Mouse (Mus musculus): ENCODE measurements around the gene Edrf1.
A peak's percentile ranks its signal among the peaks of the same experiment; 100 is the strongest.
"Not testable (repeated sequence)": the region's sequence is repeated elsewhere in the genome, so short reads cannot be mapped to it uniquely, and the experiment has no call there.

Gene Edrf1

DNA sequence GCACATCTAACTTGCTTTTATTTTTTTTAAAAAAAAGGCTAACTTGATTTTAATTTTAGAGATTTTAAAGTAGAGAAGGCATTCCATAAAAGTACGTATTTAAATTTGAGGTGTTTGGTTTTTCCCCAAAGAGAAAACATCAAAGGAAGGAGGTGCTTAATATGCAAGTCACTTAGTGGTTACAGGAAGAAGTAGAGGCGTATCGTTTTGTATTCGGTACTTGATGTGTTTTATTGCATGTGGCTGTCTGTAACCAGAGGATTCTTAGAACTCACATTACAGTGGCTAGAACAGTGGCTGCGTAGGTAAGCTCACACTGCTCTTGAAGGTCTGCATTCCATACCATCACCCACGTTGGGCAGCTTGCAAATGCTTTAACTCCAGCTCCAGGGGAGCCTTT is 8.4 kb downstream of the Edrf1 start:
- DNase-seq (ENCODE audit: low read depth): no peak

DNA sequence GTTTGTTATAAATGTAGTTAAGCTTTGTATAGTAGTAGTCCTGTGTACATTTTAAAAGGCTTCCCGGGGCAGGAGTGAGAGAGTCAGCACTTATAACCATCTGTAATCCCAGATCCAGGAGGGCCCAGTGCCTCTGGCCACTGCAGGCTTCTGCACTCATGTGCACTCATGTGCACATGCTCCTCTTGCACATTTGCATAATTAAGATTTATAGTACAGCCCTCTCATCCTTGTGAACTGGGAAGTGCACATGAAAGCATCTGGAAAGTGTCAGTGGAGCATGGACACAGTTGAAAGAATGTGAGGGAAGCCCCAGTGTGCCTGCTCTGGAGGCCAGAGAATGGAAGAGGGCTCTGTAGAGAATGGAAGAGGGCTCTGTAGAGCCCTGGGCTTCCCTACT is 25.1 kb downstream of the Edrf1 start:
- no peak for DNase-seq (ENCODE audit: low read depth)

DNA sequence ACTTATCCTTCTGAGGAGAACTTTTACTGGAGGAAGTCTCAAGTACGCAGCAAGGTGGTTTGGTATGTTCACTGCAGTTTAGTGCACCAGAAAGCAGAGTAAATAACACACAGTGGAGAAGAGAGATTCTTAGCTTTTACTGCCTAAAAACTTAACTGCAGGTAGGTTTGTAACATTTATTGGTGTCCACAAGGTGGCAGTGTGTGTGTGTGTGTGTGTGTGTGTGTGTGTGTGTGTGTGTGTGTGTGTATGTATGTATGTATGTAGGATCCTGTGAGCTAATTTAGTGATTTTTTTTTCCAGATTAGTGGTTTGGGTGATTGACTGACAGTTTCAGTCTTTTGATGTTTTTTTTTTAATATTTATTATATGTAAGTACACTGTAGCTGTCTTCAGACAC is 31.7 kb downstream of the Edrf1 start:
- DNase-seq (ENCODE audit: low read depth): no peak

DNA sequence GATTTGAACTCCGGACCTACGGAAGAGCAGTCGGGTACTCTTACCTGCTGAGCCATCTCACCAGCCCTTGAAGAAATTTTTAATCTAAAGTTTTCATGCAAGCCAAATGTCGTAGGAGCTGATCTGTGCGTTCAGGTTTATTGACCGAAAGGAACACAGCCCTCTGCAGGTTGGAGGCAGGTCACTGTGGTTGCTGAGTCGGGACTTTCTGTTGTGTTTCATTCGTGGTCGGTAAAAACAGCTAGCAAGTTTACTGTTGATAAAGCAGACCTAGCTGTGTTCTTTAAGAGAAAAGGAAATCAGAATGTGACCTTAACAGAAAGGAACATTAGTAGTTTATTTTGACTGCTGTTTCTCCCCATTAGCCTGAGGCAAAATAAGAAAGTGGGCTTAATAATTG is 32.6 kb downstream of the Edrf1 start:
- no peak for DNase-seq (ENCODE audit: low read depth)

DNA sequence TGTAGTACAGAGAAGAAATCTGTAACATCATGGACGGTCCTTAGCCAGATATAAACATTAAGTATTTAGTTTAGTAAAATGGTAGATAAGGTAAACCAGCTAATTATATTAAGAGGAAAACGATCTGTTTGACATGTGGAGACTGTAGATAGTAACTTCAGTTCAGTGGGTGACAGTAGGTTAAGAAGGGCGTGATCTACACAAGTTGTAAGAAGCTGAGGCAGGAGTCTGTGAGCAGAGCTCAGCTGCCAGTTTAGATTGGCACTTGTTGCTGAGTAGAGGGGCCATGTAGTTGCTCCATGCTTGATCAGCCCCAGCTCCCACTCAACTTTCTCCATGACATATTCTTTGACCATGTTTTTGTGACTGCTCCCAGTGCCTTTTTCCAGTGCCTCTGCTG is 33.5 kb downstream of the Edrf1 start:
- no peak for DNase-seq (ENCODE audit: low read depth)

DNA sequence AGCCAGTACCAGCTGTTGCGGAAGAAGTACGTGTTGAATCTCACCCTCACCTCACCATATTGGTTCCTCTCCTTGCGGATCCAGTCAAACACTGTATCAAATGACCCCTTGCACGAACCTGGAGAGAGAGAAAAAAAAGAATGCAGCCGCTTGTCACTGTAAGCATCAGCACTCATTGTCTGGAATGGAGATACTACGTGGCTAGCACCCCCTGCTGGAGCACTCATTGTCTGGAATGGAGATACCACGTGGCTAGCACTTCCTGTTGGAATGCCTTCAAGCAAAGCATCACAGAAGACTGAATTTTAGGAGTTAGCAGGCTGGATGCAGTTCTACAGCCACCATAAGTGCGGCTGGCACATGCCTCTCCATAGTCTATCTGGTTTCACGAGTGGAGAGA is 38.7 kb downstream of the Edrf1 start:
- DNase-seq (ENCODE audit: low read depth): no peak

DNA sequence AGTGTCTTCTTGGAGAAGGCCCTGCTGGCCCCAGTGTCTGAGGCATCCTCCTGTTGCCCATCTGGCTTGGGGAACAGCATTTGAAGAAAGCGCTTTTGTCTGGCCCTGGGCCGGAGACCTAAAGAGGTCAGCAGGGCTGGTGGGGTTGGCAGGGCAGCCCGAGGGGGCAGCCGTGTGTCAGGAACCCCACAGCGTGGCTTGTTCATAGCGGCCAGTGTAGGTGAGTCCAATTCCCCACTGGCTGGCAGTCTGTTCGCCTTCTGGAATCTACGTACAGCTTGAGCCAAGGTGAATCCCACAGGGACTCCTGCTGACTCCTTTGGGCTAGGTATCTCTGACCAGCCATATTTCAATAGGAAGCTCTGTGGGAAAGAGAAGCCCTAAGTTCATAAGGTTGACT is 41.4 kb downstream of the Edrf1 start:
- DNase-seq (ENCODE audit: low read depth): no peak

DNA sequence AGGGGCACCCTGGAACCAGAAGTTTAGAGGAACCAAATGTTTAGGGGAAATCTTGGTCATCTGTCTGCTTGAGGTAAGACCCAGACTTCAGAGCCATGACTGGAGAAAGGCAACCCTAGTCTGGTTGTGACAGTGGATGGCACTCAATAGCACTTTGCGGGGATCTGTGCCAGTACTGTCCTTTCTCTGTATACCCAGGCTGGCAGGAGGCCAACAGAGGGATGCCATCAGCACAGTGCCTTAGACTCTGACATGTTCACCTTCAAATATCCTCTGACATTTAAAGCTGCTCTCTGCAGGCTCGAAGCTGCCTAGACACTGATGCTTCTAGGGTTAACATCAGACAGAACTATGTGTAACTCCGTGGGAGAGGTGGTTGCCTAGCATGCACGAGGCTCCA is 42.1 kb downstream of the Edrf1 start:
- DNase-seq (ENCODE audit: low read depth): no peak

DNA sequence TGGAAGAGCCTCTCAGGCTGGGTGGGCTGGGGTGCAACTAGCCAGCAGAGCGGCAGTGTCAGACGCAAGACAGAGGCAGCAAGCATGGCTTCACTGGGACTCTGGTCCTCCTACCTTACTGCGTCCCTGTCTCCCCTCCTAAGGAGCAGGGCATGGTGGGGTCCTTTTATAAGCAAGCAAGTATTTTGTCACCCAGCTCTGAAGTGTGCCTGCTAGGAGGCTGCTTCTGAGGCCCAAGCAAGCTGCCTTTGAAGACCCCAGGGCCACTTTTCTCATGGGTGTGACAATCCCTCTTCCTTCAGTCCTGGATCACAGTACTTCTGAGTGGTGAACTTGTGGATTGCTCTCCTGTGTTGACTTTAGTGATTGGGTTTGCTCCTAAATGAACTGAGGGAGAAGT is 42.6 kb downstream of the Edrf1 start, which contains the start of gene Mmp21:
TSS of gene Mmp21 (minus strand) at position 101 of the 400 bp plus-strand sequence.
- no peak for DNase-seq (ENCODE audit: low read depth)

DNA sequence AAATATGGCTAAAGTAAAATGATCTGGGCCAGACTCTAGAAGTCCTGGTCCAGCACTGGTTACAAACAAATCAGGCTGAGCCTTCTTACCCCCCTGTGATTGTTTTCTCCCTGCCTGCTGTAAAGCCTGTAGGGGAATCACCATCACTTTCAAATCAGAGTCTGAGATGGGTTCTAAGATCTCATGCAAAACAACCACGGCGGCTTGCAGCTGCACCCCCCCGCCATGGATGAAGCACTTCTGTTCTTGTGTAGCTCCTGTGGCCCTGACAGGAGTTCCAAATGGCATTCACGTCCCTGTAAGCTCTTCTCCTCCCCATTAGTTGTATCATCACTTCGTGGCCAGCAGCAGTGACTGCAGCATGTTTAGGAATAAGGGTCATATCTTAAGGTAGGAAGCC is 46.3 kb downstream of the Edrf1 start:
- DNase-seq (ENCODE audit: low read depth): no peak

DNA sequence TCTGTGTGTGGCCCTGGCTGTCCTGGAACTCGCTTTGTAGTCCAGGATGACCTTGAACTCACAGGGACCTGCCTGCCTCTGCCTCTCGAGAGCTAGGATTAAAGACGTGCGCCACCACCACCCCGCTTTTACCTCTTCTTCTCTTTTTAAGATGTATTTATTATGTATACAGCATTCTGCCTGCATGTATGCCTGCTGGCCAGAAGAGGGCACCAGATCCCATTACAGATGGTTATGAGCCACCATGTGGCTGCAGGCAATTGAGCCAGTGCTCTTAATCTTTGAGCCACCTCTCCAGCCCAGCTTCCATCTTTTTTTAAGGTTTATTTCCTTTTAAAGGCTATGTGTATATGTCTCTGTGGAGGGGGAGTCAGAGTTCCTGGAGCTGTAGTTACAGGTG is 46.8 kb downstream of the Edrf1 start:
- DNase-seq (ENCODE audit: low read depth): no peak

DNA sequence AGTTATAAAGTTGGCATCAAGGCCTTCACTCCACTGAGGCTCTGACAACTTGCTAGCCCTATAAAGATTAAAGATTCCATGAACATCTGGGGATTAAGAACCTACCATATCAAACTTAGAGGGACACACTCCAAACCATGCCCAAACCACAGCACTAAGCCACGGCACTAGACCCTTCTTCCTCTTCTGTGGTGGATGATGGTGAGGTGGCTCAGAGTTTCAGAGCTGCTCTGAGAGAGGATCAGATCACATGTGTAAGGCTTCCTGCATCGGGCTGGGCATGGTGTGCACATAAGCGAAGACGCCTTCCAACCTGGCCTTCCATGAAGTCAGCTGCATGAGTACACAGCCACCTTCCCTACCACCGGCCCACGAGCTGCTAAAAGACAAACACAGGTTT is 47.4 kb downstream of the Edrf1 start:
- DNase-seq (ENCODE audit: low read depth): no peak

DNA sequence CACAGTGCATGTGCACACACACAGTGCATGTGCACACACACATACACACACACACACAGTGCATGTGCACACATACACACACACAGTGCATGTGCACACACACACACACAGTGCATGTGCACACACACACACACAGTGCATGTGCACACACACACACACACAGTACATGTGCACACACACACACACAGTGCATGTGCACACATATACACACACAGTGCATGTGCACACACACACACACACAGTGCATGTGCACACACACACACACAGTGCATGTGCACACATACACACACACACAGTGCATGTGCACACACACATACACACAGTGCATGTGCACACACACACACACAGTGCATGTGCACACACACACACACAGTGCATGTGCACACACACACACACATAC is 48.3 kb downstream of the Edrf1 start:
- not testable (repeated sequence) for DNase-seq (ENCODE audit: low read depth)

DNA sequence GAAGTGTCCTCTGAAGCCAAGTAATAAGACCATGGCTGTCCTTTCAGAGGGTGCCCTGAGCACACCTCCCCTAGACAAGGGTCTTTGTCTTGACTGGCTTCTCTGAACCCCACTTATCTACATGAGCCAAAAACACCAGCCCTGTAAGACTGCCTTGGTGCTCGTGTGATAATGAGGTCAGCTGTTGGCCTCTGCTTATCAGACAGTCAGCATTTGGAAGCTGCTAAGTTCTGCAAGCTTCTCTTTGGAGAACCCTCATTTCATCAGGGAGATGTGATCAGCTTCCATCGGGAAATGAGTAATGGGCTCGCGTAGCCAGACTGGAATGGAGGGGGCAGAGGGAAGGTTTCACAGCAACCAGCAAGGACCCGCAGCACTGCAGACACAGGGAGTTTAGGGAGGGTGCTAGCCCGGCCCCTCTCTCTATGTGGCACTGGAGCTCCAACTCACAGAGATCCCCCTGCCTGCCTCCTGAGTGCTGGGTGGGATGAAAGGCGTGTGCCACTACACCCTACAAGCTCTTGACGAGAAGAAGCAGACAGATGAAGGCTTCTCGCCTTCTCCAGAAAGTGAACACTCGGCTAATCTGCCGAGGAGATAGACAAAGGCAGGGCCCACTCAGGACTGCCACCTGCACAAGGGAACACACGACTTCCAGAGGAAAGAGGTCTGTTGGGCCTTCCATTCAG is 60.8 kb downstream of the Edrf1 start:
- DNase-seq (ENCODE audit: low read depth): no peak

DNA sequence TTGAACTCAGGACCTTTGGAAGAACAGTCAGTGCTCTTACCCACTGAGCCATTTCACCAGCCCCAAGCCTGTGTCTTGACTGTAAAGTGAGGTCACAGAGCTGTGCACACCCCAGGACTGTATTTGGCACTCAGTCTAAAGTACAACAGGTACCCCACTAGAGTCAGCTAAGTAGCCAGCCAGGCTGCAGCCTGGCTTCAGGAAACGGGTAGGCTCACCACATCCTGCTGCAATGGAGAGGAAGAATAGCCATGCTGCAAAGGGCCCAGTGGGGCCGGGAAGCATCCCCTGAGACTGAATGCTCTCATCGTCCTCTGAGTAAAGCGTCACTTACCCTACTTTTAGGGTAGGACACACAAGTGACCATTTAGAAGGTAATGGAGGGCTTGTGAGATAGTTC is 62.5 kb downstream of the Edrf1 start:
- DNase-seq (ENCODE audit: low read depth): no peak

DNA sequence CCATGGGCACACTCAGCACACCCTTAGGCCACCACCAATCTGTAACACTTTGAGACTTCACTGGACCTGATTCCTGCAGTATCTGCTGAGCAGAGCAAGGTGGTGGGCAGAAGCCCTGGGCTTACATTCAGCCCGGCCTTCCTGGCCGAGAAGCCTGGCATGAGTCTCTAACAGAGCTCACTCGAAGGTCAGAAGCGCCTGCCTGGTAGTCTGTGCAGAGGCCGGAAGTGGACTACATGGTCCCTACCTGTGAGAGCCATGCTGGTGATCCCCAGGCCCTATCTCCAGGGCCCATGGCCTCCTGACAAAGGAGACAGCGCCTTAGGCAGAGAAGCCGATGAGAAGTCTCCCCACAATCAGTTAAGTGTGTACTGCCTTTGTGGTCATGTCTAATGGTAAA is 64.0 kb downstream of the Edrf1 start:
- no peak for DNase-seq (ENCODE audit: low read depth)

DNA sequence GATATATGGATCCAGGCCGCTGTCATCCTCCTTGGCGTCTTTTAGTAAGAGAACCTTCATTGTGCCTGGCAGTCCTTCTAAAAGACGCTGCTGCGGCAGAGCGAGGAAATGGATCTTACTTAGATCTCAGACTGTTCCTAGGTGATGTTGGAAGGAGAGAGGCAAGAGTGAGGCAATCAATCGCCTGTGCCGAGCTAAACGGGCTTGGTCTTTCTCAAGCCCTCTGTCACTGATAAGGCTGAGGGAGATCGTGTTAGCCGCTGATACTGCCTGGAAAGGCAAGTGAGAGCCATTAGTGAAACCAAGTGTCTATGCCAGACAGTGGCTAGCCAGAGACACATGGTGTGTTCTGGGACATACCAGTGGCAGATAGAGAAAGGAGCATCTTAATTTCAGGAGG is 65.0 kb downstream of the Edrf1 start:
- peak; percentile 36 for DNase-seq (ENCODE audit: low read depth)

DNA sequence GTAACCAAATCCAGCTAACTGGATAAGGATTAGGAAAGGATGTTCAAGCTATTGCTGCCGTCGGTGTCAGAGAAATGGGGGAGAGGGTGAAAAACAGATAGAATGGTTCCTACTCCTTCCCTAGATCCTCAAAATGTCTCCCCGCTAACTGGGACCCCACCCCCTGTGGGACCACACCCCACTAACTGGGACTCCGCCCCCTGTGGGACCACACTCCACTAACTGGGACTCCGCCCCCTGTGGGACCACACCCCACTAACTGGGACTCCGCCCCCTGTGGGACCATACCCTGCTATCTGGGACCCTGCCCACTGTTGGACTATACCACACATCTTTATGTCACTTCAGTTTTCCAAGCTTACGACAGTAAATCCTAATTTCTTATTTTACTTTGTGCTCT is 66.6 kb downstream of the Edrf1 start:
- no peak for DNase-seq (ENCODE audit: low read depth)

DNA sequence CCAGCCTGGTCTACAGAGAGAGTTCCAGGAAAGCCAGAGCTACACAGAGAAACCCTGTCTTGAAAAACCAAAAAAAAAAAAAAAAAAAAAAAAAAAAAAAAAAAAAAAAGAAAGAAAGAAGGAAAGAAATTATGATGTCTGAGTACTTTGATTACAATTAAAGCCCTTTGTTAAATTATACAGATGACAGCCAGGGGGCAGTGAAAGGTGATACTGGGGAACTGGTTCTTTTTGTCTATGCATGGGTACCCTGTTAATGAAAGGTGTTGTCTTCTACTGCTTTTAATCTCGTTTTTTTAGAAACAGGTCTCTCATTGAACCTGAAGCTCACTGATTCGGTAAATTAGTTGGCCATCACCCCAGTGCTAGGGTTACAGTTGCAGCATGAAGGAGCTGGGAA is 70.0 kb downstream of the Edrf1 start:
- no peak for DNase-seq (ENCODE audit: low read depth)

DNA sequence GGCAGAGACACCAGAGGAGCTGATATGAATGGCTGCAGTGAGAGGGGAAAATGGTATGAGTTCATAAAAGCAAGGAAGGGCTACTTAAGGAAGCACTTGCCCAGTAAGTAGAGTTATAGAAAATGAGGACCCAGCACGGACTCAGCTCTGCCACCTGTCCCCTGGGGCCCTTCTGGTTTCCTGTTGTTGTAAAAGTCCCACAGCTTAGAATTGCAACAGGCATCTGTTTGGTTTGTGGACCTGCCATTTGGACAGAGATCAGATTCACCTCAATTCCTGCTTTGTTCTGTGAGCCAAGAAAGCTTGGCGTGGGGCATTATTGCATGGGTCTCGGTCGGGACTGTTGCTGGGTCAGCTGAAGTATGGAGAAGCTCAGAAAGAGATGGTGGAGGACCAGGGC is 78.0 kb downstream of the Edrf1 start:
- DNase-seq (ENCODE audit: low read depth): no peak

DNA sequence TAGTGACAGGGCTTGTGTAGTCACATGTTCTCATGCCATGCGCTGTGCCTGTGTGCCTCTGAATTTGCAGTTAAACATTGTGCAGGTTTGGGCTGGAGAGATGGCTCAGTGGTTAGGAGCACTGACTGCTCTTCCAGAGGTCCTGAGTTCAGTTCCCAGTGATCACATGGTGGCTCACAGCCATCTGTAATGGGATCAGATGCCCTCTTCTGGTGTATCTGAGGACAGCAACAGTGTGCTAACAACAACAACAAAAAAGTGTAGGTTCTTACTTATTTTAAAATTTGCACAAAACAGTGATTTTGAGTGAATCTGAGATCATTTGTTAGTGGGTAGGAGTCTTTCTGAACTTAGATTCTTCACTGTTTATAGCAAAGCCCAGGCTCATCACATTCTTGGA is 81.2 kb downstream of the Edrf1 start:
- DNase-seq (ENCODE audit: low read depth): no peak

DNA sequence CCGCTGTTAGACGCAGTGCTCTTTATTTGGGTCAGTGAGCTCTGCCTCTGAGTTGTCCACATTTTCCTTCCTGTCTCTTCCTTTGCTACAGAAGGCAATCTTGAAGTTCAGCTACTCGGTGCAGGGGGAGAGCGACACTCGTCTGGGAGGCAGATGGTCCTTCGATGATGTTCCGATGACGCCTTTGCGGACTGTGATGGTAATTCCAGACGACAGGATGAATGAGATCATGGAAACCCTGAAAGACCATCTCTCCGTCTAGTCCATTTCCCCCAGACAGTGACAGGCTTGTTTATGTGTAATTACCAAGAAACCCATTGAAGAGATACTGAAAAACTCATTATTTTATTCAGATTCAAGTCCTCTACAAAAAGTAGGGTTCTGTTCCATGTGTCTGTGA is 83.3 kb downstream of the Edrf1 start:
- no peak for DNase-seq (ENCODE audit: low read depth)

Measured in c-Kit-positive CD71-negative TER-119-negative erythroid progenitor cells, embryonic 14.5 days (primary cell).